Mouse (Mus musculus) heart, embryonic 13.5 days (tissue): ENCODE measurements around the gene Nop9. TPM values are rescaled to one million over a fixed set of nuclear protein-coding genes. Genes with fewer than 3 reads are reported as not detected.

Experiments used
- ATAC-seq: fragments of 200-750 bp; cut with Nextera tagmentation; 2 replicates; pipeline ENCODE4 v1.8.0; 2017; ENCODE audit warnings: moderate TSS enrichment; ENCODE audit not compliant: insufficient number of reproducible peaks, low FRiP score, low TSS enrichment; ENCODE audit errors: extremely low read depth
- H3K27ac ChIP-seq: fragments of 300-500 bp; sonication (generic); replicated peaks from 2 replicates; pipeline ENCODE4 v1.5.1; 2015; ENCODE audit warnings: moderate library complexity, mild to moderate bottlenecking, inconsistent platforms
- H3K27me3 ChIP-seq: fragments of 300-500 bp; sonication (generic); replicated peaks from 2 replicates; pipeline ENCODE4 v1.6.1; 2015; ENCODE audit warnings: mild to moderate bottlenecking, inconsistent platforms
- H3K36me3 ChIP-seq: fragments of 300-500 bp; sonication (generic); 2 replicates; pipeline ENCODE4 v1.6.1; 2015; ENCODE audit warnings: mild to moderate bottlenecking, inconsistent platforms
- H3K4me1 ChIP-seq: fragments of 300-500 bp; sonication (generic); 2 replicates; pipeline ENCODE4 v1.6.1; 2015; ENCODE audit warnings: inconsistent platforms
- H3K4me2 ChIP-seq: fragments of 300-500 bp; sonication (generic); 2 replicates; pipeline ENCODE4 v1.6.1; 2015; ENCODE audit warnings: inconsistent platforms, mild to moderate bottlenecking, moderate library complexity
- H3K4me3 ChIP-seq: fragments of 300-500 bp; sonication (generic); 2 replicates; pipeline ENCODE4 v1.5.1; 2015; ENCODE audit warnings: moderate library complexity, mild to moderate bottlenecking, inconsistent platforms
- H3K9ac ChIP-seq: fragments of 300-500 bp; sonication (generic); 2 replicates; pipeline ENCODE4 v1.6.1; 2015; ENCODE audit warnings: inconsistent platforms, mild to moderate bottlenecking, moderate library complexity
- H3K9me3 ChIP-seq: fragments of 300-500 bp; sonication (generic); 2 replicates; pipeline ENCODE4 v1.6.1; 2016; ENCODE audit warnings: inconsistent platforms
- WGBS: fragments of 180-500 bp; shearing (Covaris S2); methylation state at CpG from one replicate; pipeline ENCODE4 v1.1.7; 2015; ENCODE audit warnings: mixed read lengths; 5-methylcytosine and 5-hydroxymethylcytosine counted together
- polyA plus RNA-seq: library from polyadenylated mRNA; unstranded; fragments of >200 nt; fragmentation: Nextera tagmentation; extraction: Ambion mirVana; gene quantifications from 2 replicates; pipeline ENCODE4 v1.2.1, GENCODE M21; 2015

Nop9 gene
- polyA plus RNA-seq, 1 experiment from 2014 or later, result 22.8 TPM

DNA sequence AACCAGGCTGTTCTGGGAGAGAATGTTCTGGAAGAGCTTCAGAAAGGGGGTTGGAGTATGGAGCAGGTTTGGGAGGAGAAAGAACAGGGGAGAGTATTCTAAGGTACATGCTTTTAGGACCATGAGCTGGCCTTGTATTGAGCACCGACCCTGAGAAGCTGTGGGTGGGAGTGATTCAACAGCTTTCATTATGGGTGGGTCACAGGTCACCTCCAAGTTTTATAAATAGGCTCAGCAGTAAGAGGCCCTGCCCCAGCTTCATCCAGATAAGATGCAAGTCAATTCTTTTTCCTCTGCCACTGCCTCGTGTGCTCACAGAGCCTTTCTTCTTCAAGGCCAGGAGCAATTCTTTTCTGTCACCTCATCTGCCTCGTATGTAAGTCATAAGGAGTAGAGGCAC, 31.7 kb downstream of the Nop9 start:
- Histone ChIP-seq H3K36me3 (peaks cover 42% of the 10 kb centered on the region), H3K9me3 (no peaks in the 10 kb centered on the region), H3K27me3 (peaks cover 24% of the 10 kb centered on the region), H3K27ac (no peak overlapping the region), H3K4me2 (no peak overlapping the region), H3K4me3 (no peak overlapping the region), H3K9ac (no peak overlapping the region), H3K4me1 (peaks cover 32% of the 10 kb centered on the region)
- ATAC-seq, result no peak
- WGBS, result 17% methylated on average over 3 of the region's 3 CpGs

DNA sequence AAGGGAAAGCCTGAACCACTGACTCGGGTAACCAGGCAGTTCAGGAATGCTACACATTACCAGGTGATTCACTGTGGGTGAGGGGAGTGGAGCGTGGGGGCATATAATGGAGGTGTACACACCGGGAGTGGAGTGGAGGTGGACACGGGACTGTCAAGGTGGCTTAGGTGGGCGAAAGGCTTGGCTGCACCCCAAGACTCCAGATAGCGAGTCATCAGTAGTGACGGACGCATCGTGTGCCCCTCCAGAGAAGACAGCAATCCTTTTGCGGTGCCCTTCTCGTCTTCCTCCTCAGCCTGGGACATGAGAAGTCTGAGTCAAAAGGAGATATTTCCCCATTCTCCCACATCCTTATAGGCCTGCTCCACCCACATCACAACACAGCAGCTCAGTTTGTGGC, 32.3 kb downstream of the Nop9 start:
- ATAC-seq, result no peak
- H3K9ac ChIP-seq, result 0 out of 2 replicates have a peak overlapping the region, but pooled peaks have one; percentile 12
- no peak overlapping the region for H3K4me2 ChIP-seq
- no peak overlapping the region for H3K27ac ChIP-seq
- peaks cover 29% of the 10 kb centered on the region for H3K27me3 ChIP-seq
- H3K4me3 ChIP-seq, result no peak overlapping the region
- peaks cover 38% of the 10 kb centered on the region for H3K4me1 ChIP-seq
- WGBS, result 76% methylated on average over 11 of the region's 11 CpGs
- H3K9me3 ChIP-seq, result no peaks in the 10 kb centered on the region
- H3K36me3 ChIP-seq, result peaks cover 42% of the 10 kb centered on the region

DNA sequence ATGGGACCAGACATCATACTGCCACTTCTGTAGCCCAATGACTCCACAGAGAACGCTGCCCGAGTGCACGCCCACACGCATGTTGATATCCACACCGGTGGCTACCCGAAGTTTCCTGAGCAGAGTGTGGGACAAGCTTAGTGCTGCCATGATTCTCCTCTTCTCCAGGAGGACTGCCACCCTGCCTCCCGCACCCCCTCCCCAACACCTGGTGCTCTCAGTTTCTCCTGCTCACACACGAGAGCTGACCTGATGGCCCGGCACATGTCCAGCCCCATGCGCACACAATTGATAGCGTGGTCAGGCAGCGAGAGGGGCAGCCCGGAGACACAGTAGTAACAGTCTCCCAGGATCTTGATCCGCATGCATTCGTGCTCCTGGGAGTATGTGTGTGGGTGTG, 33.2 kb downstream of the Nop9 start:
- no peaks in the 10 kb centered on the region for H3K9me3 ChIP-seq
- H3K4me2 ChIP-seq, result no peak overlapping the region
- no peak overlapping the region for H3K4me3 ChIP-seq
- 80% methylated on average over 15 of the region's 15 CpGs for WGBS
- H3K27ac ChIP-seq, result no peak overlapping the region
- peaks cover 47% of the 10 kb centered on the region for H3K4me1 ChIP-seq
- no peak for ATAC-seq
- peaks cover 42% of the 10 kb centered on the region for H3K36me3 ChIP-seq
- peaks cover 33% of the 10 kb centered on the region for H3K27me3 ChIP-seq
- no peak overlapping the region for H3K9ac ChIP-seq

DNA sequence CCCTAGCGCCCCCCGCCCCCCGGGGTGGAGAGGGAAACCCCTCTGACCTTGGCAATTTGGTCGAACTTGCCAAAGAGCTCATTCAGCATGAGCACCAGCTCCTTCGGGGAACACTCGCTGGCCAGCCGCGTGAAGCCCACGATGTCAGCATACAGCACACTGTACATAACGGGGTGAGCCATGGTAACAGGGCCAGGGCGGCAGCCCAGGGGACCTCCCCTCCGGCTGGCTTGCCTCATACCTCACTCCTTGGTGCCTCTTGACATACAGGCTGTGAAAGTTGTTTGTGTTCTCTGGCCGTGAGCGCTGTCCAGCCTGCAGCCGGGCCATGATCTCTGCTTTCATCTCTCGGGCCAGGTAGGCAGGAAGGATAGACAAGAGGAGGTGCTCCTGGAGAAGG, 34.2 kb downstream of the Nop9 start:
- Histone ChIP-seq H3K9ac (no peak overlapping the region), H3K27me3 (peaks cover 36% of the 10 kb centered on the region), H3K4me3 (no peak overlapping the region), H3K36me3 (peaks cover 35% of the 10 kb centered on the region), H3K27ac (no peak overlapping the region), H3K9me3 (no peaks in the 10 kb centered on the region), H3K4me1 (peaks cover 57% of the 10 kb centered on the region), H3K4me2 (no peak overlapping the region)
- no peak for ATAC-seq
- WGBS, result 51% methylated on average over 16 of the region's 16 CpGs

DNA sequence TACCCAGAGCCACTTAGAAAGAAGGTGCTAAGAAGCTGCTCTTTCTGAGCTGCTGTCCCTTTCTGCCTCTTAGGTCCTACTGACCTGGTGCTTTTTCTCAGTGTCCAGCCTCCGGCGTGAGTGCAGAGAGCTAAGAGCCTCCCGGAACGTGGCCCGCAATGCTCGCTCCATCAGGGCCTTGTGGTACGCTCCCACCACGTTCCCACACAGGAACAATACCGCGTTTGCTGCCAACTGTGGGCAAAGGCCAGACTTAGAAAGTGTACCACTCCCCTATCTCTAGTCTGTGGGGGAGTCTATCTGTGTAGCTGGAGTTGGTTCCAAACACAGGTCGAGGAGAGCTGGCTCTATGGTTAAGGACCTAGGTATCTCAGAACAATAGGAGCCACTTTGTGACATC, 35.2 kb downstream of the Nop9 start:
- H3K4me1 ChIP-seq, result peaks cover 63% of the 10 kb centered on the region
- H3K9ac ChIP-seq, result 0 out of 2 replicates have a peak overlapping the region, but pooled peaks have one; percentile 21
- ATAC-seq, result no peak
- no peak overlapping the region for H3K27ac ChIP-seq
- peaks cover 29% of the 10 kb centered on the region for H3K36me3 ChIP-seq
- peaks cover 47% of the 10 kb centered on the region for H3K27me3 ChIP-seq
- H3K4me3 ChIP-seq, result peak overlapping the region; percentile 7; the same call in 1 of the 2 replicates
- no peaks in the 10 kb centered on the region for H3K9me3 ChIP-seq
- 73% methylated on average over 11 of the region's 11 CpGs for WGBS
- H3K4me2 ChIP-seq, result peak overlapping the region; percentile 73

DNA sequence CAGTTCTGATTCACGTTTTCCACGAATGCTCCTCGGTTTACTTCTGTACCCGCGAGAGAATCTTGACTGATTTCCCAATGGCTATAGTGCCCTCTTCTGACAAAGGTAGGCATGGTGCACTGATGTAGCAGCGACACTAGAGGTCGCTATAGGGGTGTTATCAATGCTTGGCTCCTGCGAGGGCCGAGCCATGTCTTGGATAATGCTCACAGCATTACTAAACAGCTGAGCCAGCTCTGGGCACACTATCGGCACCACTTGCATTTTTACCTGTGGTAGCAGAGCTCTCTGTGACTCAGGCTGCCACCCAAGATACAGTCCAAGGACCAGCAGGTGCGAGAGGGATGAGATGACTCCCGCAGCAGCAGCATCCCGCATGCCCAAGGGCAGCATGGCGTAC, 35.8 kb downstream of the Nop9 start:
- Histone ChIP-seq H3K27ac (no peak overlapping the region), H3K27me3 (peaks cover 53% of the 10 kb centered on the region), H3K4me3 (peak overlapping the region; percentile 61), H3K4me2 (peak overlapping the region; percentile 73), H3K4me1 (peaks cover 63% of the 10 kb centered on the region), H3K36me3 (peaks cover 29% of the 10 kb centered on the region), H3K9ac (peak overlapping the region; percentile 61), H3K9me3 (no peaks in the 10 kb centered on the region)
- 16% methylated on average over 14 of the region's 14 CpGs for WGBS
- ATAC-seq, result no peak

DNA sequence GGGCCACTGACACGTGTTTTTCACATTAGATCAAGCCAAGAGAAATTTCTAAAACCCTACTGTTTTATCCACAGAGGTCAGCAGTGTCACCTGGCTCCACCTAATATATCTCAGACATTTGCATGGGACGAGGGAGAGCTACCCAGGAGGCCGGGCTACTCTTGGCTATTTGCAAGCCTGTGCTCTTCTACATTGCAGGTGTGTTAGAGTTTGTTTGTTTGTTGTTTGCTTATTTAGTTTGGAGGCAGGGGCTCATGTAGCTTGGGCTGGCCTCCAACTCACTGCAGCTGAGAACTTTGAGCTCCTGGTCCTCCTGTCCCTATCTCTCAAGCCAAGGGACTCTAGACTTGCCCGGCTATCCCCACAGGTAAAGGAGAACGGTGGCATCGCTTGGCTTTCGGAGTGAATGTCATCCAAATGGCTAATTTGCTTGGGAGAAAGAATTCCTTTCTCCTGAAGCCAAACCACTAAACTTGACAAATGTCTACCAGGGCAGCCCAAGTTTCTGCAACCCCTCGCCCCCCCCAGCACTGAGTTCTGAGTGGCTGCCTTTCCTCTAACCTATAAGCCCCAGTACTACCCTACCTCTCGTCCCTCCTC, 37.0 kb downstream of the Nop9 start:
- Histone ChIP-seq H3K9me3 (no peaks in the 10 kb centered on the region), H3K36me3 (peaks cover 32% of the 10 kb centered on the region), H3K27me3 (peaks cover 64% of the 10 kb centered on the region), H3K4me1 (peaks cover 54% of the 10 kb centered on the region), H3K4me3 (peak overlapping the region; percentile 61), H3K9ac (peak overlapping the region; percentile 75; the same call in 1 of the 2 replicates), H3K27ac (peak overlapping the region; percentile 82), H3K4me2 (peak overlapping the region; percentile 73)
- whole genome bisulfite sequencing, result 44% methylated on average over 9 of the region's 9 CpGs
- no peak for ATAC-seq

DNA sequence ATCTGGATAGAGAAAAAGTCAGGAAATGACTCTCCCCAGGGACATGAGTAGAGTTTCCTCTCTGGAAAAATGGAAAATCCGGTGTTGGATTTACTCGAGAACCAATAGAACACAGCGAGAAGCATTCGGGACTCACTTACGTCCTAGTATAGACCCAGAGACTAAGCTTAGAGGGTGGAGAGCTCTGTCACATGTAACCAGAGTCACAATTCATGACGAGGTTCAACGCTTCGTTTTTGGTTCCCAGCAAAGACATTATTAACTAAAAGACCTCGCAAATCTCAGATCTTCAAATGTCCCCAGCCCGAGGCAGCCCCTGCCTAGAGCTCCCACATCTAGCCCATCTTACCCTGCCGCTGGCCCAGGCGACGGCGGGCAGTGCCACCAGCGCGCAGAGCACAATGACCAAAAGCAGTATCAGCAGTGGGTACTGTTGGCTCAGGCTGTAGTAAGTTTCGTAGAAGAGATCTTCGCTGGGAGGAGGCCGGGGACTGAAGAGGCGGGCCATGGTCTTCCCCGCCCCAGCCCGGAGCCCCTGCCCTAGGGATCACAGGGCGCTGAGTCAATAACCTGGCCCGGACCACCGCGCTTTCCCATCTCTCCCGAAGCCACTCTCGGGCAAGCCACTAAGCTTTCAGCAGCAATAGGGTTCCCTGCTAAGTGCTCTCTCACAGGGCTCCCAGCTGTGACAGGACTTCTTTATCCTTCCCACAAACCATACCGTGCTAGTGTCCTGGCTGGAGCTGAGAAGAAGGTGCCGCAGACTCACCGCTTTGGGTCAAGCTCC, 37.9 kb downstream of the Nop9 start:
- H3K27me3 ChIP-seq, result peaks cover 73% of the 10 kb centered on the region

DNA sequence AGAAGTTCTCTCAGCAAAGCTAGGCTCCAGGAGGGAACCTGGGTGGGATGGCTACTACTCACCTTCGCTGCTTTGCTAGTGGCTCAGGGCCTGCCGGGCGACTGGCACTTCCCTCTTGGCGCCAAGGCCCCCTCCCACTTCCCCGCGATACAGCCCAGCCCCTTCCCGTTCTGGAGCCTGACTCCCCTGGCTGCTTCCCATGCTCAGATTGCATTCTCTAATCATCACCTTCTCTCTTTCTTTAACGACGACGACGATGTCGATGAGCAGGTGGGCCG, 38.4 kb downstream of the Nop9 start, which contains the start of gene Adcy4:
Gene Adcy4, minus strand, starts transcription at position 138 of the 278 bp plus-strand sequence.
- H3K27ac ChIP-seq, result peak within 1 kb of the TSS; percentile 93
- H3K4me1 ChIP-seq, result peaks cover 64% of the 10 kb centered on the region
- H3K9ac ChIP-seq, result peak within 1 kb of the TSS; percentile 85
- peaks cover 20% of the 10 kb centered on the region for H3K36me3 ChIP-seq
- H3K27me3 ChIP-seq, result peaks cover 79% of the 10 kb centered on the region
- WGBS, result under 1% methylated on average over 13 of the region's 13 CpGs
- no peak for ATAC-seq
- peak within 1 kb of the TSS; percentile 73 for H3K4me2 ChIP-seq
- H3K4me3 ChIP-seq, result peak within 1 kb of the TSS; percentile 61
- H3K9me3 ChIP-seq, result no peaks in the 10 kb centered on the region

More for the DNA sequence above, 37.9 kb downstream of the Nop9 start:
- peaks cover 25% of the 10 kb centered on the region for H3K36me3 ChIP-seq
- no peak; the same call in 1 of the 2 replicates for ATAC-seq
- WGBS, result 2% methylated on average over 31 of the region's 31 CpGs
- peak overlapping the region; percentile 73 for H3K4me2 ChIP-seq
- peak overlapping the region; percentile 85 for H3K9ac ChIP-seq
- H3K4me3 ChIP-seq, result peak overlapping the region; percentile 61
- H3K9me3 ChIP-seq, result no peaks in the 10 kb centered on the region
- peak overlapping the region; percentile 93 for H3K27ac ChIP-seq
- H3K4me1 ChIP-seq, result peaks cover 59% of the 10 kb centered on the region

DNA sequence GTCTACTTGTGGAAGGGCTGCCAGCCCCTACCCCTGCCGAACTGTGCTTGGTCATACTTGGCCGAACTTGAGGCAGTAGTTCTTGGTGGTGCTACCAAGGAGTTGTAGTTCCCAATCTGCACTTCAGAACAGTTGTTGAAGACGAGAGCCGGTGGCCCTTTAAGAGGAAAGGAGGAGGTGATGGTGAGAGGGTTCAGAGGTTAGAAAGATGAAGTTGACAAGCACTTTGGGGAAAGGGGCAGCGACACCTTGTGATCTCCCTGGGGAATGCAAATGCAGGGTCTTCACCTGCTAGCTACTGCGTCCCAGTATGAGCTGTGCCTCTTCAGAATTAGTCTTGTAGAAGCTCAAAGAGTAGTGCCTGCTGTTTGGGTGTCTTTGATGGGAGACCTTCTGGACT, 39.7 kb downstream of the Nop9 start:
- ATAC-seq, result no peak
- Histone ChIP-seq H3K4me1 (peaks cover 60% of the 10 kb centered on the region), H3K9ac (no peak overlapping the region), H3K27me3 (peaks cover 88% of the 10 kb centered on the region), H3K4me2 (peak overlapping the region; percentile 73; the same call in 1 of the 2 replicates), H3K36me3 (peaks cover 10% of the 10 kb centered on the region), H3K9me3 (no peaks in the 10 kb centered on the region), H3K4me3 (no peak overlapping the region), H3K27ac (no peak overlapping the region)
- WGBS, result 28% methylated on average over 6 of the region's 6 CpGs

DNA sequence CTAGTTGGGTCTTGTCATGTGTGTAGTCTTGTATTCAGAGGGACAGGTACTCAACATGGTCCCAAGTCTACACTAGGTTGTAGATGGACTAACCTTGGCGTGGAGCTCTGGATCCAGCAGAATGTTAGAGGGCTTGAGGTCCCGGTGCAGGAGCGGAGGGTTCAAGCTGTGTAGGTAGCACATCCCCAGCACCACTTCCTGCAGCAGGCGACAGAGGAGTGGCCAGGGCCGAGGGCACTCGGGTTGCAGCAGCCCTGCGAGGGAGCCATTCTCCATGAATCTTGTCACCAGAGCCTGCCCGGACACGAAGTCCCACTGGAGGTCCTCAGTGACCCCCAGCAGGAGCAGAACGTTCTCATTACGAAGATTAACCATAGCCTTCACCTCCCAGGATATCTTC, 42.2 kb downstream of the Nop9 start:
- no peak for ATAC-seq
- Histone ChIP-seq H3K27ac (no peak overlapping the region), H3K4me1 (peaks cover 39% of the 10 kb centered on the region), H3K9ac (peak overlapping the region; percentile 76; the same call in 1 of the 2 replicates), H3K4me3 (peak overlapping the region; percentile 60), H3K4me2 (peak overlapping the region; percentile 88), H3K36me3 (0 out of 2 replicates have a peak, but pooled peaks cover 2% of the 10 kb centered on the region), H3K27me3 (peaks cover 83% of the 10 kb centered on the region), H3K9me3 (no peaks in the 10 kb centered on the region)
- 28% methylated on average over 11 of the region's 11 CpGs for WGBS
